Mouse (Mus musculus) ovary, postnatal 36 days (tissue): ENCODE results near the gene Gm340.

ENCODE experiments used
- DNase-seq: peaks from one replicate; pipeline ENCODE4 v3.0.0; 2022; ENCODE audit warnings: low spot score, mixed read lengths

Gm340 gene

GRCm38 (mm10) chr19:41613325-41614087 lies 31.3 kb downstream of the Gm340 start:
- DNase-seq = no peak

GRCm38 (mm10) chr19:41615606-41616224 lies 33.5 kb downstream of the Gm340 start:
- DNase-seq = no peak

- DNase-seq = no peak
Measured at GRCm38 (mm10) chr19:41616274-41616673, 34.1 kb downstream of the Gm340 start.

- DNase-seq = no peak
Measured at GRCm38 (mm10) chr19:41617102-41617501, 34.9 kb downstream of the Gm340 start.

GRCm38 (mm10) chr19:41618153-41618657 lies 36.0 kb downstream of the Gm340 start:
- no peak for DNase-seq

GRCm38 (mm10) chr19:41618771-41619385 lies 36.7 kb downstream of the Gm340 start:
- no peak for DNase-seq

GRCm38 (mm10) chr19:41620366-41621092 lies 38.4 kb downstream of the Gm340 start:
- DNase-seq = no peak

GRCm38 (mm10) chr19:41628970-41629369 lies 46.8 kb downstream of the Gm340 start:
- DNase-seq = peak; percentile 14

GRCm38 (mm10) chr19:41629532-41629931 lies 47.4 kb downstream of the Gm340 start:
- DNase-seq = peak; percentile 24

GRCm38 (mm10) chr19:41634099-41634498 lies 51.9 kb downstream of the Gm340 start:
- no peak for DNase-seq

GRCm38 (mm10) chr19:41634999-41635398 lies 52.8 kb downstream of the Gm340 start:
- no peak for DNase-seq
